Mouse (Mus musculus) embryo, embryonic 11.5 days (tissue): ENCODE measurements around the gene Nfil3.

Experiments used
- DNase-seq: peaks from one replicate; pipeline ENCODE4 v3.0.0-alpha.2; 2012; ENCODE audit warnings: low read depth, low spot score

The Nfil3 gene

GRCm38 (mm10) chr13:52980951-52981421, at the start of gene Nfil3:
Gene Nfil3 (minus strand): TSS chr13:52981073.
- DNase-seq: peak; percentile 60

- no peak for DNase-seq
Measured at GRCm38 (mm10) chr13:53024285-53024684, 43.4 kb upstream of the Nfil3 start.

GRCm38 (mm10) chr13:53020282-53020681, 39.4 kb upstream of the Nfil3 start:
- no peak for DNase-seq

GRCm38 (mm10) chr13:53019532-53019931, 38.7 kb upstream of the Nfil3 start:
- no peak for DNase-seq

GRCm38 (mm10) chr13:53018976-53019375, 38.1 kb upstream of the Nfil3 start:
- DNase-seq: no peak

- no peak for DNase-seq
Measured at GRCm38 (mm10) chr13:53017983-53018382, 37.1 kb upstream of the Nfil3 start.

- DNase-seq: no peak
Measured at GRCm38 (mm10) chr13:53017117-53017516, 36.2 kb upstream of the Nfil3 start.

GRCm38 (mm10) chr13:53011426-53011825, 30.6 kb upstream of the Nfil3 start:
- no peak for DNase-seq

- no peak for DNase-seq
Measured at GRCm38 (mm10) chr13:53008489-53009184, 27.8 kb upstream of the Nfil3 start.

- DNase-seq: no peak
Measured at GRCm38 (mm10) chr13:53007781-53008180, 26.9 kb upstream of the Nfil3 start.

GRCm38 (mm10) chr13:53003286-53003685, 22.4 kb upstream of the Nfil3 start:
- DNase-seq: no peak

GRCm38 (mm10) chr13:53001511-53001935, 20.6 kb upstream of the Nfil3 start:
- DNase-seq: no peak

- DNase-seq: no peak
Measured at GRCm38 (mm10) chr13:53000481-53000880, 19.6 kb upstream of the Nfil3 start.

- DNase-seq: no peak
Measured at GRCm38 (mm10) chr13:52998541-52998940, 17.7 kb upstream of the Nfil3 start.

- DNase-seq: no peak
Measured at GRCm38 (mm10) chr13:52997806-52998205, 16.9 kb upstream of the Nfil3 start.

- DNase-seq: no peak
Measured at GRCm38 (mm10) chr13:52996201-52996600, 15.3 kb upstream of the Nfil3 start.

GRCm38 (mm10) chr13:52994197-52994881, 13.5 kb upstream of the Nfil3 start:
- no peak for DNase-seq

GRCm38 (mm10) chr13:52990139-52990538, 9.3 kb upstream of the Nfil3 start:
- no peak for DNase-seq

GRCm38 (mm10) chr13:52989005-52989404, 8.1 kb upstream of the Nfil3 start:
- no peak for DNase-seq

GRCm38 (mm10) chr13:52987880-52988279, 7.0 kb upstream of the Nfil3 start:
- DNase-seq: no peak

GRCm38 (mm10) chr13:52986215-52986780, 5.4 kb upstream of the Nfil3 start:
- DNase-seq: no peak

GRCm38 (mm10) chr13:52985508-52986214, 4.8 kb upstream of the Nfil3 start:
- DNase-seq: no peak
